Comparison of ENCODE assay signal across 8 mouse cellular contexts in the genomic region with DNA sequence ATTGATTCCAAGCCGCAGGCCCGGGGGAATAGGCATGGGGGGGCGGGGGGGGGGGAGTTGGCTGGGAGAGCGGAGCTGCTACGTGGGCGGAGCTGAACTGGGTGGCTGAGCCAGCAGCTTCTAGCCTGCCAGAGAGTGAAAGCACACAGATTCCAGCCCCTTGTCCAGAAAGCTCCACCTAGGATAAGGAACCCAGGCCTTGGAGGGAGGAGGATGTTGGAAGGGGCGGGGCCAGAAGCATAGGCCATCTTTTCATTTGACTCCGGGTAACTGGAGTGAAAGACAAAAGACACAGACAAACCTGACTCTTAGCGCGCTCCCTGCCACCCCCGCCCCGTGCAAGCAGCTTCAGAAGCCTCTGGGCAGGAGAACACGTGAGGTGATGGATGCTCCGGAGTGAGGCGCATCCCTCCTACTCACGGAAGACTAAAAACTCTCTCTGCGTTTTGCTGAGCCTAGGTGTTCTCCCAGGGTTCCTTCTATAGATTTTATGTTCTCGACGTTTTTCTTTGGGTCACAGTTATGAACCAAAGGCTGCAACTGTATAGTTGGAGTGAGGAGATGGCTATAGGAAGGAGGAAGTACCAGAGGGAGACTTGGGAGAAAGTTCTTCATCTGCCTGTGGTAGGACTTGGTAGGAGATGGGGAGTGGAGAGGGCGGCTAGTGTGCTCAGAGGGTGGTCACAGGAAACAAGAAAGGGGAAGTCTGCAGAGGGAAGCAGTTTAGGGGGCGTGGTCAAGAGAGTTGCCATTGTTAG.
DNase-seq lines count a peak whose midpoint lies in the region; ATAC-seq and TF ChIP-seq lines count a peak whose summit lies in the region.

No protein-coding gene starts in this region.

- no peak for TF ChIP-seq POLR2A in cerebellum, adult 2 months (IDR thresholded peaks at IDR 0.05; ENCODE audit: borderline replicate concordance, insufficient read depth, low read length)

- H3K27ac ChIP-seq in ES-E14 (ENCODE audit: insufficient read depth, low read depth, low read length, poor library complexity, severe bottlenecking): peak overlapping the region; percentile 25; the same call in 1 of the 2 replicates
- H3K27ac ChIP-seq in cerebellum, adult 2 months (ENCODE audit: insufficient read depth, low read length): no peak overlapping the region
- peak overlapping the region; percentile 73 for H3K27ac ChIP-seq in hindbrain, embryonic 11.5 days (ENCODE audit: low read depth, low read length)

- H3K36me3 ChIP-seq in ES-E14 (ENCODE audit: control insufficient read depth, insufficient read depth, low read length, poor library complexity, severe bottlenecking): no peaks in the 10 kb centered on the region
- H3K36me3 ChIP-seq in hindbrain, embryonic 11.5 days (ENCODE audit: control insufficient read depth, insufficient read depth, low read length): no peaks in the 10 kb centered on the region

- H3K4me2 ChIP-seq in hindbrain, embryonic 11.5 days (replicated peaks; ENCODE audit: low read depth, low read length): peak overlapping the region; percentile 60

- peak; percentile 93 for ATAC-seq in hindbrain, embryonic 11.5 days (ENCODE audit: low FRiP score)

- in situ Hi-C loops in ES-E14 (cut with MboI; ENCODE audit: low sequenced_read_pairs in 2 of 2, unreplicated experiment in 2 of 2): no loop called here

- no peaks in the 10 kb centered on the region for H3K27me3 ChIP-seq in cerebellum, adult 2 months (ENCODE audit: control insufficient read depth, insufficient read depth, low read length)
- H3K27me3 ChIP-seq in hindbrain, embryonic 11.5 days (ENCODE audit: control insufficient read depth, insufficient read depth, low read length): no peaks in the 10 kb centered on the region

- peak overlapping the region; percentile 45 to 63 for H3K4me3 ChIP-seq in ES-E14 (ENCODE audit: insufficient read depth in 1 of 2, low read depth in 1 of 2, low read length in 2 of 2, poor library complexity in 1 of 2, severe bottlenecking in 1 of 2)
- H3K4me3 ChIP-seq in cerebellum, adult 2 months (replicated peaks; ENCODE audit: insufficient read depth, low read depth, low read length): peak overlapping the region; percentile 44
- peak overlapping the region; percentile 29 for H3K4me3 ChIP-seq in hindbrain, embryonic 11.5 days (ENCODE audit: low read depth, low read length)

- H3K4me1 ChIP-seq in ES-E14 (ENCODE audit: control insufficient read depth in 2 of 2, insufficient read depth in 2 of 2, low read length in 2 of 2, poor library complexity in 1 of 2): peaks cover 1 to 13% of the 10 kb centered on the region in 2 experiments; a peak in 2 of 4 replicates
- peaks cover 9% of the 10 kb centered on the region; the same call in 1 of the 2 replicates for H3K4me1 ChIP-seq in cerebellum, adult 2 months (ENCODE audit: control insufficient read depth, insufficient read depth, low read length)
- H3K4me1 ChIP-seq in hindbrain, embryonic 11.5 days (replicated peaks; ENCODE audit: control insufficient read depth, insufficient read depth, low read length): no peaks in the 10 kb centered on the region

- WGBS in cerebellum, adult 2 months: 3% methylated on average over 21 of the region's 21 CpGs
- WGBS in hindbrain, embryonic 11.5 days: 2% methylated on average over 19 of the region's 21 CpGs

- no peak for TF ChIP-seq CTCF in cerebellum, adult 2 months (IDR thresholded peaks at IDR 0.05; ENCODE audit: borderline replicate concordance, insufficient read depth, low read depth, low read length)

- H3K9ac ChIP-seq in ES-E14 (ENCODE audit: insufficient read depth, low read depth, low read length, poor library complexity, severe bottlenecking): peak overlapping the region; percentile 54; the same call in 1 of the 2 replicates
- peak overlapping the region; percentile 58 for H3K9ac ChIP-seq in hindbrain, embryonic 11.5 days (ENCODE audit: low read depth, low read length)

- DNase-seq in ES-E14 (ENCODE audit: low read depth, low spot score): peak; percentile 88
- peak; percentile 12 to 24 for DNase-seq in cerebellum, adult 2 months
- peak; percentile 29 to 48 for DNase-seq in frontal cortex, postnatal 10 days (ENCODE audit: low spot score in 2 of 2)
- DNase-seq in hindbrain, embryonic 11.5 days (ENCODE audit: low spot score): peak; percentile 80
- peak; percentile 32 to 39 for DNase-seq in layer of hippocampus, postnatal 14 days (ENCODE audit: low spot score in 2 of 2)
- peak; percentile 82 for DNase-seq in lung, postnatal 10 days
- DNase-seq in ovary, postnatal 14 days (ENCODE audit: low spot score): peak; percentile 46
- DNase-seq in thymus, postnatal 36 days: peak; percentile 40 to 56

- no peaks in the 10 kb centered on the region for H3K9me3 ChIP-seq in ES-E14 (ENCODE audit: control insufficient read depth, insufficient read depth, low read depth, low read length)
- H3K9me3 ChIP-seq in hindbrain, embryonic 11.5 days (ENCODE audit: control insufficient read depth, low read length): no peaks in the 10 kb centered on the region

TF ChIP-seq in ES-E14, 5 proteins besides CTCF, POLR2A, EP300 and RAD21:
- TF ChIP-seq CHD2 (IDR thresholded peaks at IDR 0.05; ENCODE audit: low read depth, low read length): no peak

Comparison
In these comparisons a context has a peak if more than half of its experiments do, and no peak if none do; other contexts are left out.
1. DNase-seq: peak in every context shown above with its lines; median percentile 88 in ES-E14; 82 in lung, postnatal 10 days; 80 in hindbrain, embryonic 11.5 days; 48 in thymus, postnatal 36 days; 46 in ovary, postnatal 14 days; 38 in frontal cortex, postnatal 10 days; 36 in layer of hippocampus, postnatal 14 days; 18 in cerebellum, adult 2 months.